Mouse (Mus musculus): ENCODE data around the gene Mrtfa.

The Mrtfa gene

DNA sequence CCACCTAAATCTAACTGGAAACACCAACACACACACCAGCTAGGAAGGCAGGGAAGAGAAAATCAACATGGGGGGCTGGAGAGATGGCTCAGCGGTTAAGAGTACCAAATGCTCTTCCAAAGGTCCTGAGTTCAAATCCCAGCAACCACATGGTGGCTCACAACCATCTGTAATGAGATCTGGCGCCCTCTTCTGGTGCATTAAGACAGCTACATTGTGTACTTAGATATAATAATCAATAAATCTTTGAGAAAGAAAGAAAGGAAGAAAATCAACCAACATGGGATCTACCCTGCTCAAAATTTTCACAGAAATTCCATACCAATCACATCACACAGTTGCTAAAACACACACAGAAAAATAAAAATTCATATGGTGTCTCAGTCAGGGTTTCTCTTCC is 34.1 kb downstream of the Mrtfa start:
- DNase-seq (ENCODE audit: low spot score in 2 of 2): no peak

DNA sequence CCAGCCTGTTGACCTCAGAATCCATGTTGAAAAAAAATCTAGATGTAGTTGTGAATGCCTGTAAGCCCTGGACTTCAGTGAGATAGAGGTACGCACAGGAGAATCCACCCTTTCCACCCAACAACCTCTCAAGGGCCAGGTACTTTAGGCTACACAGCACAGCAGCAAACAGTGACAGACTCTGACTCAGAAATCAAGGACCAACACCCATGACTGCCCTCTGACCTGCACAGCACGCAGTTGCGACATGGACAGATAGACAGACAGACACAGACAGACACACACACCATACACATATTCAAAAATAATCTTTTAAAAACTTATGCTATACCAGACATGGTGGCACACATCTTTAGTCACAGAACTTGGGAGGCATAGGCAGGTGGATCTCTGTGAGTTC is 34.7 kb downstream of the Mrtfa start:
- no peak for DNase-seq (ENCODE audit: low spot score in 2 of 2)

DNA sequence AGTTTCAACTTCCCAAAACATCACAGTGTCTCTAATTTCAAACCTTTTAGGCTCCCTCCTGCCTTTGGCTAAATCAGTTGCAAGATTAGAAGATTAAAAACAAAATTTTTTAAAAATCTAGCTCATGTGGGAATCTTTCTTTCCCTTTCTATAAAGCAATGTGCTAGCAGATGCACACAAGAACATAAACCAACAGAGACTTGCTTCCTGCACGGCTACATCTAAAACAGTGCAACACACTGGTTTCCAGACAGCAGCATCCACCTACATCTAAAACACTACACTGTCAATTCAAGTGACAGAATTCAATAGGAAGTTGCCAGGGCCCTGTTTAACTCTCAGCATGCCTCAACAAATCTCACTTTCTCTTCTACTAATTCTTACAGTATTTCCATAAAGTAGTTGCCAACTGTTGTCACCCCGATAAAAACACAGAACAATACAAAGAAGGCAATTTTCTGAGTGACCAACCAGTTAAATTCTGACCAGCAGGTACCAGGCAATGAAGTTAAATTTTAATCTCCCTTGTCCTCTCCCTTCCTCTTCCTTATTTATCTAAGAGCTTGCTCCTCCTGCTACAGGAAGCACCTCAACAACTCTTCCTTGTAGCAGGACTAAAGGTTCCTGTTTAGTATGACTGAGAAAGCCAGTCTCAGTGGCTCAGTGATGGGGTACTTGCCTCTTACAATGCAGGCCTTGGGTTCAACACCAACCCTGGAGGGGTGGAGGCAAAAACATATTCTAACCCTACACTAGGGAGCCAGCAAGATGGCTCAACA is 35.5 kb downstream of the Mrtfa start:
- no peak for DNase-seq (ENCODE audit: low spot score in 2 of 2)

DNA sequence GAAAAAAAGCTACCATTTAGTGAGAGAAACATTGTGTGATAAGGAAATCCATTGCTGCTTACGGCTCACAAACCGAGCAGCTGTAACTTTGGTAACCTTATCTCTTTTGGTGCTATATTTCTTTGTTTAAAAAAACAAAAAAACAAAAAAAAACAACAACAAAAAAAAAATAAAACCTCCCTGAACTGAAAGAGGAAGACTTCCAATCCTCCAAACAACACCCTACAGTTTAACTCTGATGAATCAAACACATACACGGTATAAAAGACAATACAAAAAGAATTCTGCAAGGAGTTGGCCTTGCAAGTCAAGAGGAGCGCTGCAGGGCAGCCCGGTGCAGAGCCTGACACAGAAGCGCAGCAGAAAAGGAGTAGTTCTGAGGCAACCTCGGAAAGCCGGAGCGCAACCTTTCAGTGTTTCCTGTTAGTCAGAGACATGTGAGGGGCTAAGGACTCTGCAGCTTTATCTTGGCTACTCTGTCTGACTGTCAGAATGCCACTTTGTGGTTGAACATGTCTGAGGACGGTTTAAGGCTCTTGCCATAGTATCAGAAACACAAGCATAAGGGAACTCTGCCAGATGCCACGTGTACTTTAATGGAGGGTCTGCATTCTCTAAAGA is 48.5 kb downstream of the Mrtfa start:
- DNase-seq (ENCODE audit: low spot score in 2 of 2): no peak

DNA sequence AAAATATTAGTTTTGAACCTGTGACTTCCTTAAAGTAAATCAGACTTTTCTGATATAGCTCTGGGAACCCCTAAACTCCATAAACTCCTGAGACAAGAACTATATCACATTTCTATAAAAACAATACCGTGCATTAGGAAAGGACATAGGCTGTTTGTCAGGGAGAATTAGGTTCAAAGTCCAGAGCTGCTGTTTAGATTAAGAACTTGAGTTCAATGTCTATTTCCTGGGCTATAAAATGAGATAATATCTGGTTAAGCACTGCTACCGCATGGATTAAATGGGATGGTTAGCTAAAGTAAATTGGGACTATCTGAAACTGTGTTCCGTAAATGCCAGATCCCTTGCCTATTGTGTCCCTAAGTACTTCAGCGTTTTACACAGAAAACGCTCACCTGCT is 50.6 kb downstream of the Mrtfa start:
- DNase-seq (ENCODE audit: low spot score in 2 of 2): no peak

DNA sequence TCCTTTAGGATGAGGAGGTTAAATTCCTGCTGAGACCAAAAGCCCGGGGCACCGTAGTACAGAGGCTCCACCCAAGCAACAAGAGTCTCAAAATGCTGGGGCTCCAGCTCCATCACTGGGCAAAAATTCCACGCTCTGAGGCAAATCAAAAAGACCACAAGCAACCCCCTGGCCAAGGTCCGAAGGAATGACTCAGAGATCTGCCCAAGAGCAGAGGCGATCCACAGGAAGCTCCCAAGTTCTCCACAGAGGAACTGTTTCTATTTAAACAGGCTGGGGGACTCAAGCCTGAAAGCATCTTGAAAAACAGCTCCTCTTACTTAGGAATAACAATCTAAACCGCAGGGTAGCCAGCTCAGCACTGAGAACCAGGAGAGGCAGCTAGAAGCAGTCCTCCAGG is 53.3 kb downstream of the Mrtfa start:
- DNase-seq (ENCODE audit: low spot score in 2 of 2): no peak

DNA sequence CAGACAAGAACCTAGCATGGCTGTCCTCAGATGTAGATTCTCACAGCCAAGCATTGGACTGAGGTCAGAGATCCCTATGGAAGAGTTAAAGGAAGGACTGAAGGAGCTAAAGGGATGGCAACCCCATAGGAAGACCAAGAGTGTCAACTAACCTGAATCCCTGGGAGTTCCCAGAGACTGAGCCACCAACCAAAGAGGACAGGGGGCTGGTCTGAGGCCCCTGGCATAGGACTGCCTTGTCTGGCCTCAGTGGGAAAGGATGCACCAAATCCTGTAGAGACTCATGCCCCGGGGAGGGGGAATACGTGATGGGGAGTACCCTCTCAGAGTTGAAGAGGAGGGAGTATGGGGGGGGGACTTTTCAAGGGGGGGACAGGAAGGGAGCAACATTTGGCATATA is 56.8 kb downstream of the Mrtfa start:
- no peak for DNase-seq (ENCODE audit: low spot score in 2 of 2)

DNA sequence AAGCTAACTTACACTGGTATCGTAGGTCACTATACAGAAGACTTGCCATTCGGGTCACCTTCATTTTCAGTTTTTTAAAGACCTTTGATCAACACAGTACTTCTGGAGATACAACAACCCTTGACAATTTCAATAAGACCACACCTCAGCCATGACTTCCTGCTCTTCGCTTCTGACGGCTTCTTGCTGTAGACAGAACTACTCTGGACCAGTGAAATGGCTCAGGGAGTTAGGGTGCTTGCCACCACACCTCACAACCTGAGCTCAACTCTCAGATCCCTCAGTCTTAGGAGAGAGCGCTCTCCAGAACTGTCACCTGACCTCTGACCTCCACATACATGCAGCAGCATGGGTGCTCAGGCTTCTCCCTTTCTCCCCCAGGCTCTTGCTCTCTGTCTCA is 59.4 kb downstream of the Mrtfa start:
- DNase-seq (ENCODE audit: low spot score in 2 of 2): no peak

DNA sequence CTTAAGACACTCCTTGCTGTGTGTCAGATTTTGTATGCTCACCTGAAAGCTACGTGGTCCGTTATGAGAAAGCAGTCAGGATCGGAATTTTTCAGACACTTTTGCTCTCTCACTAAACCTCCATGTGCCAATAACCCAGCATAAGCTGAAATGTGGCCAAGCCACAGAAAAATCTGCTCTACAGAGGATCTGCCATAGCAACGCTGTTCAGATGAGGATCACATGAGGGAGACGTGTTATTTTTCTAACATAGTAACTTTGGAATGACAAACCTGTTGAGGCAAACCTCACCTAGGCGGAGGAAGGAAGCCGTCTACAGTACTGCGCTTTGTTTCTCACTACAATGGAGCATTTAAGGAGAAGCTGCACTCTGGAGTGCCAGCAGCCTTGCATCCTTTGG is 60.6 kb downstream of the Mrtfa start:
- DNase-seq (ENCODE audit: low spot score in 2 of 2): no peak

DNA sequence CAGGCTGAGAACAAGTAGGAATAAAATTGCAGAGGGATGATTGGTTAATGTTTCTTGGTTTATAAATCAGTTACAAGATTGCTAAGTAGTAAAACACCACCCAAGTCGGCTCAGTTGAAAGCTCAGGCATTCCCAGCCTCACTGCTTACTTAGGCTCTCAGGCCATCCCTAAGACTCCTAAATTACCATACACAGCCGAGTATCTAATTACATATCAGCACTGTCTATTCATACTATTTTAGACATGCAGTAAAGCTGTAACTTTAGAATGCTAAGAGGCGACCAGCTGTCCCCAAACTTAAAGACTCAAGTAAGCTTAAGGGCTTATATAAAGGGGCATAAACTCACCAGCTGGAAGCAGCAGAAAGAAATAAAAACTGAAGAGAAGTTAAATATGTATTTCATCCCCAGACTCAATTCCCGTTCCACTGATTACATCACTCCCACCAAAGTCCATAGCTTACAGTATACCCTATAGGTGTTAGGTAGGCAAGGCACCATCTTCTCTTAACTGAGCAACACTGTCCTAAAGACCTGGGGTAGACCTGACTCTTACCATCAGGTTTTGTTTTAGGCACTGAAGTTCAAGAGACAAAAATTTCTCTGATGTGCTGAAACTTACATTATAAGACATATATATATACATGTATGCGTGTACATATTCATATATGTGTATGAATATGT is 62.3 kb downstream of the Mrtfa start:
- no peak for DNase-seq (ENCODE audit: low spot score in 2 of 2)

DNA sequence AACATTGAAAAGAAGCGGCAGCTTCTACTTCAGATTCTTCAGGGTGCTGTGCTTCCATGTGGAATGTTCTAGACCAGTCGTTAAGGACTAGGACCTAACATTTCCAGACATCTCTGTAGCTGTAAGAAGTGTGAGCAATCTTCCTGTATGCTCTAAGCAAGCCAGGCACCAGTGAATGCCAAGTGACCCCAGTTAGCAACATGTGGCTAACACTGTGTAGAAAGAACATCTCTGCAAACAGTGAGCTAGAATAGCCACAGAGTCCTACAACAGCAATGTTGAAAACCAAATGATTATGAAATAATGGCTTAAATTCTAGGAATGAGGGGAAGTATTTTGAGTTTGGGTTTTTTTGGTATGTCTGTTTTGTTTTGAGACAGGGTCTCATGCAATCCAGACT is 66.3 kb downstream of the Mrtfa start:
- DNase-seq (ENCODE audit: low spot score in 2 of 2): no peak

DNA sequence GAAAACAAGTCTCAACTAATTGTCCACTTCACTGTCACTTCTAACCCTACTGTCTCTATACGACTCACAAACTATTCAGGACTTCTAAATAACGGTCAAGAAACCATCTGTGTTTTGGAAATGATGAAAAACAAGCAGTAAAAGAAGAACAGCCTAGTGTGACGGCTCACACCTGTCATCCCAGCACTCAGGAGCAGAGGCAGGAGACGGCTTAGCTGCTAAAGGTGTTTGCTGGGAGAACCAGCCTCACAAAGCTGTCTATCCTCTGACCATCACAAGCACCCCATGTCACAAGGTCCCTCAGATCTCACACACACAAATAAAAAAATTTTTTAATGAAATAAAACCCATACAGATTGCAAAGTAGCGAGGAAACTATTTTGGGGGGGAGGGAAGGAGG is 67.4 kb downstream of the Mrtfa start:
- DNase-seq (ENCODE audit: low spot score in 2 of 2): no peak

DNA sequence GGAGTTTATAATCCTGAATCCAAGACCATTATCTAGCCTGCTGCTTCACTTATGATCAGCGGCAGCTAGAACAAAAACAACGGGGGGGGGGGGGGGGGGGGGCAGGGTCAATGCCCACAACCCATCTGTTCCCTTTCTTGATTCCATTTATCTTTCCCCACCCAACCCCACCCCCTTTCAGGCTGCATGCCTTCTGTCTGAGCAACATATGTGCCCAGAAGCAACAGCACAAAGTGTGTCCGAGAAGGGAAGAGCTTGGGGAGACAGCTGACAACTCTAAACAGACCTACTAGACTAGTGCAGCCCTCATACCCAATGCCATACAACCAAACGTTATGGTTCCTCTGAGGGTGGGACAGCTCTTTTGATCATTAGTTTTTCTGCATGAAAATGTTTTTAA is 68.0 kb downstream of the Mrtfa start:
- DNase-seq (ENCODE audit: low spot score in 2 of 2): no peak

DNA sequence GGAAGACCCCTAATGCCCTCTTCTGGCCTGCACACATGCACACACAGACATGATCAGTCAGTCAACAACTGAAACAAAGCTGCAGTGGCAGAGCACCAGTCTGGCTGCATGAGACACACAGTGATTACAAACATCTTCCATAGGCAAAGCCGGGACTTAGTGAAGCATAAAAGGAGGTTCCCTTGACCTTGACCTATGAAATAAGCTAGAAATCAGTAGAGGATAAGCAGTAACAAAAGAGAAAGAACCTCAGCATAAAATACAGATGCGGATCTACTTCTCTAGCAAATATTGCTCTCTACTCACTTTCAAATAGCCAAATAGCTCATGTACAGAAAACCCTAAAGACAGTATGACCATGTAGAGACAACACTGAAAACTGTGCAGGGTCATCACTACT is 68.5 kb downstream of the Mrtfa start:
- no peak for DNase-seq (ENCODE audit: low spot score in 2 of 2)

DNA sequence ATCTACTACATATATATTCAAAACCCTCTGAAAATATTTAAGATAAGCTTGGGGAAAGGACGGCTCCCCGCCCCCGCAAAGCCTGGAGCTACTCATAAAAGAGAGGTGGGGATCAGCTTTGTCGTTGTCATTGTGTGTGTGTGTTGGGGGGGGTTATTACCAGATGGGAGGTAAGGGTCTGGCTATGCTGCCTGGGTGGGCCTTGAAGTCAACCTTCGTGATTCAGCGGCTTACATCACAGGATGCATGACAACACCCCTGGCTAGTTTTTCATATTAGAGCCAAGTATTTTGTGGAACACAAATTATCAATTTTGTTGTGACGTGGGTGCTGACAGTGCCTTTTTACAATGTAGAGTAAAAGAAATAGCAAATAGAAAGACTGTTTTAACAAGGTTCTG is 69.6 kb downstream of the Mrtfa start:
- no peak for DNase-seq (ENCODE audit: low spot score in 2 of 2)

DNA sequence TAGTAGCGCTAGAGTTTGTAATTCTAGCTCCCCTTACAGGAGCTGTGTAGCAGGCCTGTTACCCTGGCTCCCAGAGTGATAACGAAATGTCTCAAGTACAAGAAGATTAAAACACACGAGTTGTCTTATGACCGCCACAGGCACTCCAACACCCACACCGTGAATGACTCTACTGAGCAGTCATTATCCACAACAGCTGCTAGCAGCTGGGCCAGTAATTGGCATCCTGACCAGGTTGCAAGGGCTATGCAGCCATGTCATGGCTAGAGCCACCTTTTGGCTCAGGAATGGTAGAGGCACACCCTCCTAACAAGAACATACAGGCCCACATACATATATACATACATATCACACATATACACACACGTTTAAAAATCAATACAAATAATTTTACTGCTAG is 70.4 kb downstream of the Mrtfa start:
- DNase-seq (ENCODE audit: low spot score in 2 of 2): no peak

DNA sequence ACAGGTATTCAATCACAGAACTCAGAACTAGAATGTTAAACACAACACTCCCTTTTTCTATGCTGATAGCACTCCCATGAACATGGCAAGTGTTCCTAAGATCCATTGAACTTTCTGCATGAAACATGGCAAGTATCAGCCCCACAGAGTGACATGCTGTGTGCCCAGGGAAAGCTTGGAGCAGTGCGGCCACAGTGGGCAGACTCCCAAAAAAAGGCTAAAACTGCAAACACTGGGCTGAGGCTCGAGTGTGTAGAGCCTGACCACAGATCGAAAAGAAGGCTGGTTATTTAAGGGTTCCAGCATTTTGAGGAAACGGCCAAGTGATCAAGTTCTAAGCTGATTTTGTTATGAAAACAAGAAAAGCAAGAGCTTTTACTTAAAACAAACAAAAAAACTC is 72.3 kb downstream of the Mrtfa start:
- no peak for DNase-seq (ENCODE audit: low spot score in 2 of 2)

DNA sequence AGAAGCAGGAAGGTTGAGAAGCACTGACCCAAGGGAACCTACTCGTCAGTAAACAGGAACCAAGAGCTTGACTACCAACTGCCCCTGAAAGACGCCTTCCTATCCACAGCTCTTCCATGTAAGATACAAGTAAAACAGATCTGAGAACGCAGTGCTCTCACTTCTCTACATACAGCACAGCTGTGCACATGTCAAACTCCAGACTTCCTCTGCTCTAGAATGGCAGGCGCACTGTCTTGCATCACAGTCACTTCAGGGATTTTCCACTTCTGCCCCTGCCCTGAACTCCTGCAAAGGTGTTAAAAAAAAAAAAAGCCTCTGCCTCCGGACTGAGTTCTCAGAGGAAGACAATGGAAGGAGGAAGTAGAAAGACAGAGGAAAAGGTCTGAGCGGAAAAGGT is 78.0 kb downstream of the Mrtfa start:
- DNase-seq (ENCODE audit: low spot score in 2 of 2): peak in 1 of 2 experiments; percentile 27

DNA sequence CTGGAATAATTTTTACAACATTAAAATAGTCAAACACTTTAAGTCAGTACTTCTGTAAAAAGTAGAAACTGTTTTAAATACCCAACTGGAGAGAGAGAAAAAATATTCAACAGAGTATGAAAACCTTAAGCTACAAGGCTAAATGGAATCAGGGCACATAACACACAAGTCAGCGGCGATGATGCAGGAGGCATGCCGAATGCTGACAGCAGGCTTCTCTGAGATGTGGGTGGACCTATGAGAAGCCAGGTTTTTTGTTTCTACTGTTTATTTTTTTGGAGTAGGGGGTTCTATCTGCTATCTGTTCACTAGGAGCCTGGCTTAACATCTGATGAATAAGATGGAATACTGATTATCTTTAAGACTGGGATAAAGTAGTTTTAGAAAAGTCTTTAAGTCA is 80.2 kb downstream of the Mrtfa start:
- no peak for DNase-seq (ENCODE audit: low spot score in 2 of 2)

DNA sequence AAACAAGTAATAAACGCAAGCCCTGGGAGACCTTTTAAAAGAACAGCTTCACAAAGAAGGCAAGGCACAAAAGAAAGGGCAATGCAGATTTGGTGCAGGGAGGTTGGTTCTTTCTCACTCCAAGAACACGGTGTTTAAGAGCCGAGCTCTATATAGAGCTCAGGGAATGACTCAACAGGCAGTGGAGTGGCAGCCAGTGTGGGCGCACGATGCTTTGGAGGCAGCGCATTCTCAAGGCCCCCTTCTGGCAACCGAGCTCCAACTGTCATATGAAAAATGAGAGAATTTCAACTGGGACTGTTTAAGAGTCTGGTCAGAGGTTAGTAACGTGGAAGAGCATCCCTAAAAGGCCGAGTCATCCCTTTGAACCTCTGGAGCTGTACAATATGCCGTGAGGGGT is 84.6 kb downstream of the Mrtfa start:
- no peak for DNase-seq (ENCODE audit: low spot score in 2 of 2)

DNA sequence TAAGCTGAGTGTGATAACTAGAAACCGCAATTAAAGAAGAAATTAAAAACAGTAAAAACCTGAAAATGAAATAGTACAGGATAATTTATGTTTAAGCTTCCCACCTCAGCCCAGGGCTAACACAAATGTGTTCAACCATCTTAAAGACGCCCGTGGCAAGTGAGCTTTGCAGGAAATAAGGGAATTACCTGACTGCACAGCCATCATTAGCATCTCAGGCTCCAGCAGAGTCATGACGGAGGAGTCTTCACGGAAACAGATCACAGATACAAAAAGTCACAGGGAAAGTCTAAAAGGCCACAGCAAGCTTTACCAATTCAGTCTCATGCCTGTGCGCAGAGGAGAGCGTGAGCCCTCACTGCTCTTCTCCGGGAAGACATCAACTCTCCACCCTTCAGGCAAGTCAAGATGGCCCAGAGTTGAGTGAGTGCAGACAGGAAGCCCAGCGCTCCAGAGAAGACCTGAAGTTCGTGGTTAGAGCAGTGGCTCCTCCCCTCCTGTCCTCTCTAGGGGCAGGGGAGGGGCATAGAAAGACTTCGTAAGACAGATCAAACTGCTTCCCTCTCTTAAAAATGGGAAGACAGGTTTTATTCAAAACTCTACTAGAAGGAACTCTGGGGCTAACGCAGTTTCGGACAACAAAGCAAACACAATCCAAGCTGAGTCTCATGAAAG is 85.8 kb downstream of the Mrtfa start:
- peak; percentile 69 to 71 for DNase-seq (ENCODE audit: low spot score in 2 of 2)

DNA sequence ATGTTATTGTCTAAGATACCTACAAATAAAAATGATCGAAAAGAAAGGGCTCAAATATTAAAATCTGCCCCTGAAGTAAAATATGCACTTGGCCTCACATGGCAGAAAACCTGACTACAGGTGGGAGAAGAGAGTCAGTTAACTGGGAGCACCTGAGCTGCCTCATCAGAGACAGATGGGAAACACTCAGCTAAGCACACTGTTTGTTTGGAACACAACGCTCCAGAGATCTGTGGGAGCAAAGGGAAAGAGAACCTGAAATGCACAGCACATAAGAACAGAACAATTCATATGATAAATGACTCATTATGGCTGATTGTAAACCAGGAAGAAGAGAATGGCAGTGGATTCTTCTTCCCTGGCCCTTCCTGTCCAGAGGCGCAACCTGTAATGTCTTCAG is 87.1 kb downstream of the Mrtfa start:
- DNase-seq (ENCODE audit: low spot score in 2 of 2): no peak
